Mouse (Mus musculus): ENCODE data around the gene Pmepa1. TPM values are rescaled to one million over a fixed set of nuclear protein-coding genes. Genes with fewer than 3 reads are reported as not detected.
A peak's percentile ranks its signal among the peaks of the same experiment; 100 is the strongest.

Gene Pmepa1
- polyA plus RNA-seq, 1 experiment from 2014 or later = 6.5 TPM

DNA sequence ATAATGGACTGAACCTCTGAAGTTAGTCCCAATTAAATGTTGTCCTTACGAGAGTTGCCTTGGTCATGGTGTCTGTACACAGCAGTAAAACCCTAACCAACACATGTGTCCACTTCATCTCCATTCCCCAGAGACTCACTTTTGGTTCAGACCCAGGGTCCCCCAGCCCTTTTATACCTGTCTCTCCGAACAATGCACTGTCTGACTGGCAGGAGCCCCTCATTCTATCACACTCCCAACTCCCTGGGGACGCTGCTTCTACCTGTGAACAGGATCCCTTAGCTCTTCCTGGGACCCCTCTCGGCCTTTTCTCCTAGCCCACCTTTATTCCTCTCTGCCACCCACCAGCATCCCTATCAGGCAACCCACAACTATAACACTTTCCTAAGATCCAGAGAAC lies 81.5 kb downstream of the Pmepa1 start:
- H3K9ac ChIP-seq (ENCODE audit: low read length) = no peak overlapping the region
- H3K36me3 ChIP-seq (ENCODE audit: control insufficient read depth, insufficient read depth, low read length) = no peaks in the 10 kb centered on the region
- H3K4me3 ChIP-seq (ENCODE audit: control insufficient read depth in 1 of 2, insufficient read depth in 1 of 2, low read depth in 1 of 2, low read length in 2 of 2) = no peak overlapping the region
- no peak overlapping the region for H3K27ac ChIP-seq (replicated peaks in 1 of 2; ENCODE audit: control insufficient read depth in 1 of 2, insufficient read depth in 1 of 2, low read depth in 2 of 2, low read length in 2 of 2)
- WGBS = 82% methylated on average over 4 of the region's 4 CpGs
- no peaks in the 10 kb centered on the region for H3K4me1 ChIP-seq (ENCODE audit: control insufficient read depth in 2 of 2, insufficient read depth in 2 of 2, low read length in 2 of 2)
- H3K27me3 ChIP-seq (ENCODE audit: control insufficient read depth, insufficient read depth, low read length) = no peaks in the 10 kb centered on the region
- H3K9me3 ChIP-seq (ENCODE audit: control insufficient read depth, low read length) = 0 out of 2 replicates have a peak, but pooled peaks cover 3% of the 10 kb centered on the region
- ATAC-seq (ENCODE audit: insufficient number of reproducible peaks, insufficient read depth, low FRiP score, low read depth) = no peak
- no peak overlapping the region for H3K4me2 ChIP-seq (ENCODE audit: low read length)

DNA sequence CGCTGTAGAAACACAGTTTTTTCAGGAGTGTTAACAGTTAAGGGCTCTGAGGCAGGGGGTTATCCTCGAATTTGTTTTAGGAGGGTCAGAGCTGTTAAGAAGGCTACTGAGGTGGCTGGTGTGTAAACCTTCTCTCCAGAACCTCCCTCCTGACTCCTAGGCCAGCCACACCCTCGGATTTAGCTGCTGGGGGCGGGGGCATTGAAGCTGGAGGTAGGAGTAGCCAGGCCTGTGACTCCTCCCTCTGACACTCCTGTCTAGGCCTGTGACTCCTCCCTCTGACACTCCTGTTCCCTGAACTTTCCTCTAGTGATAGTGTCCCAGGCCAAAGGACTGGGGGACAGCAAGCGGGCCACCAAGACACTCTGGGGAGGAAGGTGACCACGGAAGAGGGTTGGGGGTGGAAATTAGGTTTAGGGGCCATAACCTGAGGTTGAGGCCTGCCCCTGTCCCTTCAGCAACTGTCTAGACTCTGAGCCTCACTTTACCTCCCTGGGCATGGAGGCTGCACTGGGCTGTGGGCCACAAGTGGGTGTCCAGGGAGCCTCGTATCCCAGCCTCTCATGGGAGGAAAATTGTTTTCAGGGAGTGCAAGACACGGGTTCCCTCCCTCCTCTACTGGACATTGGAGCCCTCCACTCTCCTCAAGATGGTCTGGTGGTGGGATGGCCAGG lies 89.0 kb downstream of the Pmepa1 start:
- WGBS = 29% methylated on average over 8 of the region's 8 CpGs
- Histone ChIP-seq H3K36me3 (ENCODE audit: control insufficient read depth, insufficient read depth, low read length) (no peaks in the 10 kb centered on the region), H3K9me3 (ENCODE audit: control insufficient read depth, low read length) (no peaks in the 10 kb centered on the region), H3K9ac (ENCODE audit: low read length) (no peak overlapping the region), H3K4me1 (ENCODE audit: control insufficient read depth in 2 of 2, insufficient read depth in 2 of 2, low read length in 2 of 2) (0 out of 4 replicates have a peak, but pooled peaks cover 0 to 3% of the 10 kb centered on the region in 2 experiments), H3K4me2 (ENCODE audit: low read length) (no peak overlapping the region), H3K27me3 (ENCODE audit: control insufficient read depth, insufficient read depth, low read length) (peaks cover 25% of the 10 kb centered on the region), H3K4me3 (ENCODE audit: control insufficient read depth in 1 of 2, insufficient read depth in 1 of 2, low read depth in 1 of 2, low read length in 2 of 2) (no peak overlapping the region), H3K27ac (replicated peaks in 1 of 2; ENCODE audit: control insufficient read depth in 1 of 2, insufficient read depth in 1 of 2, low read depth in 2 of 2, low read length in 2 of 2) (no peak overlapping the region)
- ATAC-seq (ENCODE audit: insufficient number of reproducible peaks, insufficient read depth, low FRiP score, low read depth) = no peak

DNA sequence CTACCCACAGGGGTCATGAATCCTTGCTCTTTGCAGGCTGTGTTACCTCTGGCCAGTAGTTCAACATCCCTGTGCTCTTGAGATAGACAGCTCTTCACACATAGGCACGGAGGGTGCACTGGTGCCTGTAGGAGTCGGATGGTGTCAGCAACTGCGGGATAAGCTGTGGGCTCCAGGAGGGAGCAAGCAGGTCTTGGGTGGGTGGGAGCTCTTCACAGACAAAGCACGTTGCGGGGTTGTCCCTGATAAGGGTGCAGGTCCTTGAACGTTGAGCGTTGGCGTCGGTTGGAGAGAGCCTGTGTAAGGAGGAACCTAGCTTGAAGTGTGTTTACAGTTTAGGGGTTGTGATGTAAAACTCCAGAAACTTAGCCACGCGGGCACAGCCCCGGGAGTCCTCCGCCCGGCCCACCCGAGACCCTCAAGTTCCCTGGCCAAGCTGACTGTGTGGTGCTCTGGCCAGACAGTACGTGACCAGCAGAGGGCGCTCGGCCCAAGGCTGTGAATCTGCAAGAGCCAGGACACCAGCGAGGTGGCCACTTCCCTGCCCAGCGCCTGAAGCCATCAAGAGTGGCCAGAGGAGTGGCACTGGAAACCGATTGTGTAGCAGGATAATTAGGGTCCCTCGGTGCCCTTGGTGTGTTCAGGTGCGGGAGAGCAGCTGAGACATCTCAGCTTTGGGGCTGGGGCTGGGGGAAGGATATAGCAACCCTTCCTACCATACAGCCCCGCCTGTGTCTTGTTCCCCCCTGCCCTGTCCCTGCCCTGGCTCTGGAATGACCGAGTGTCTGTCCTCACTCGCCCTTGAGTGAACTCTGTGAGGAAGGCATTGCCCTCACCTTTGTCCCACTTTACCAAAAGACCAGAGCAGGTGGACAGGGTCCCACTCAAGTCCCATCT lies 90.0 kb downstream of the Pmepa1 start:
- H3K4me1 ChIP-seq (ENCODE audit: control insufficient read depth in 2 of 2, insufficient read depth in 2 of 2, low read length in 2 of 2) = 0 out of 4 replicates have a peak, but pooled peaks cover 0 to 3% of the 10 kb centered on the region in 2 experiments
- no peak overlapping the region for H3K27ac ChIP-seq (replicated peaks in 1 of 2; ENCODE audit: control insufficient read depth in 1 of 2, insufficient read depth in 1 of 2, low read depth in 2 of 2, low read length in 2 of 2)
- no peaks in the 10 kb centered on the region for H3K36me3 ChIP-seq (ENCODE audit: control insufficient read depth, insufficient read depth, low read length)
- no peaks in the 10 kb centered on the region for H3K9me3 ChIP-seq (ENCODE audit: control insufficient read depth, low read length)
- 24% methylated on average over 26 of the region's 26 CpGs for WGBS
- H3K4me2 ChIP-seq (ENCODE audit: low read length) = no peak overlapping the region
- H3K27me3 ChIP-seq (ENCODE audit: control insufficient read depth, insufficient read depth, low read length) = peaks cover 25% of the 10 kb centered on the region
- no peak overlapping the region for H3K9ac ChIP-seq (ENCODE audit: low read length)
- 0 out of 2 replicates have a peak, but pooled peaks have one; percentile 33 for ATAC-seq (ENCODE audit: insufficient number of reproducible peaks, insufficient read depth, low FRiP score, low read depth)
- H3K4me3 ChIP-seq (ENCODE audit: control insufficient read depth in 1 of 2, insufficient read depth in 1 of 2, low read depth in 1 of 2, low read length in 2 of 2) = no peak overlapping the region

DNA sequence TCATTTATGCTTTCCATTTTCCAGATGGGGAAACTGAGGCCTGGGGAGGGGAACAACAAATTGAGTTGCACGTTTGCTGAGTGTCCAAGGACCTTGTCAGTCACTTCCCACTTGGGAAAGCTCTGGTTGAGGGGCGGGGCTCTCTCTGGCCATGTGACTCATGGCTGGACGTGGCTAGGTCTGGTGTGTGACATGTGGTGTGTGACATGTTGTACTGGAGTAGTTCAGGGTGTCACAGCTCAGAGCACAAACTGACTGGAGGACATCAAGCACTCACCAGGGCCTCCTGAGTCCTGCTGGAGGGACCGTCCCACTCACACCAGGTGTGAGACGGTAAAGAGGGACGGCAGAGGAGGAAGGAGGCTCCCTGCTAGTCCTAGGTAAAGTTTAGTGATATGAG lies 91.1 kb downstream of the Pmepa1 start:
- no peaks in the 10 kb centered on the region for H3K9me3 ChIP-seq (ENCODE audit: control insufficient read depth, low read length)
- peaks cover 25% of the 10 kb centered on the region for H3K27me3 ChIP-seq (ENCODE audit: control insufficient read depth, insufficient read depth, low read length)
- no peaks in the 10 kb centered on the region for H3K36me3 ChIP-seq (ENCODE audit: control insufficient read depth, insufficient read depth, low read length)
- 0 out of 4 replicates have a peak, but pooled peaks cover 0 to 3% of the 10 kb centered on the region in 2 experiments for H3K4me1 ChIP-seq (ENCODE audit: control insufficient read depth in 2 of 2, insufficient read depth in 2 of 2, low read length in 2 of 2)
- no peak overlapping the region for H3K9ac ChIP-seq (ENCODE audit: low read length)
- H3K4me3 ChIP-seq (ENCODE audit: control insufficient read depth in 1 of 2, insufficient read depth in 1 of 2, low read depth in 1 of 2, low read length in 2 of 2) = no peak overlapping the region
- WGBS = 50% methylated on average over 6 of the region's 6 CpGs
- no peak overlapping the region for H3K4me2 ChIP-seq (ENCODE audit: low read length)
- H3K27ac ChIP-seq (replicated peaks in 1 of 2; ENCODE audit: control insufficient read depth in 1 of 2, insufficient read depth in 1 of 2, low read depth in 2 of 2, low read length in 2 of 2) = no peak overlapping the region
- ATAC-seq (ENCODE audit: insufficient number of reproducible peaks, insufficient read depth, low FRiP score, low read depth) = no peak

DNA sequence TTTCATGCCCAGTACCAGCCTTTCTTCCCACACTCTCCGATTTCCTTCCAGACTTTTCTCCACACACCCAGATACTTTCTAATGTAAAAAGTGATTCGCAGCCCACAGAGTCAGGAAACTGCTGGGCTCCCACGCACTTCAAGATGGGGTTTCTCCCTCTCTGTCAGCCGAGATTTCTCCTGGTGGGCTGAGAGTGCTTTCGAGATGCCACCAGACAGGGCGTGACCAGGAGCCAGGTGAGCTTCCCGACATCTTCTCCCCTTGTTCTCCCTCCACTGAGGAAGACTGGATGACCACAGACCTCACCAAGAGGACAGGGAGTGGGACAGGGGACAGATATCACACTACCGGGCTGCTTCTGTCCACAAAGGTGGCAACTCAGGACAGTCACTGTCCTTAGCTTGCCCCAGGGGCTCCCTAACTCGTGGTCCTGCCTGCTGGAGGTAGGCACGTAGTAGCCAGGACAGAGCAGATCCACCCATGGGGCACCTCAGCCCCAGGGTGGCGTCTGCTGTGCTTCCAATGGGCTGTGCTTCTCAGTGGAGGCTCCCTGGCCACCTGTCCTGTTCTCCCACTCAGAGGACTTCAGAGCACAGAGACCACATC lies 91.8 kb downstream of the Pmepa1 start:
- Histone ChIP-seq H3K9me3 (ENCODE audit: control insufficient read depth, low read length) (no peaks in the 10 kb centered on the region), H3K4me1 (ENCODE audit: control insufficient read depth in 2 of 2, insufficient read depth in 2 of 2, low read length in 2 of 2) (0 out of 4 replicates have a peak, but pooled peaks cover 0 to 3% of the 10 kb centered on the region in 2 experiments), H3K4me3 (ENCODE audit: control insufficient read depth in 1 of 2, insufficient read depth in 1 of 2, low read depth in 1 of 2, low read length in 2 of 2) (no peak overlapping the region), H3K27ac (replicated peaks in 1 of 2; ENCODE audit: control insufficient read depth in 1 of 2, insufficient read depth in 1 of 2, low read depth in 2 of 2, low read length in 2 of 2) (no peak overlapping the region), H3K9ac (ENCODE audit: low read length) (no peak overlapping the region), H3K4me2 (ENCODE audit: low read length) (no peak overlapping the region), H3K36me3 (ENCODE audit: control insufficient read depth, insufficient read depth, low read length) (no peaks in the 10 kb centered on the region), H3K27me3 (ENCODE audit: control insufficient read depth, insufficient read depth, low read length) (peaks cover 25% of the 10 kb centered on the region)
- WGBS = 59% methylated on average over 11 of the region's 11 CpGs
- ATAC-seq (ENCODE audit: insufficient number of reproducible peaks, insufficient read depth, low FRiP score, low read depth) = no peak

DNA sequence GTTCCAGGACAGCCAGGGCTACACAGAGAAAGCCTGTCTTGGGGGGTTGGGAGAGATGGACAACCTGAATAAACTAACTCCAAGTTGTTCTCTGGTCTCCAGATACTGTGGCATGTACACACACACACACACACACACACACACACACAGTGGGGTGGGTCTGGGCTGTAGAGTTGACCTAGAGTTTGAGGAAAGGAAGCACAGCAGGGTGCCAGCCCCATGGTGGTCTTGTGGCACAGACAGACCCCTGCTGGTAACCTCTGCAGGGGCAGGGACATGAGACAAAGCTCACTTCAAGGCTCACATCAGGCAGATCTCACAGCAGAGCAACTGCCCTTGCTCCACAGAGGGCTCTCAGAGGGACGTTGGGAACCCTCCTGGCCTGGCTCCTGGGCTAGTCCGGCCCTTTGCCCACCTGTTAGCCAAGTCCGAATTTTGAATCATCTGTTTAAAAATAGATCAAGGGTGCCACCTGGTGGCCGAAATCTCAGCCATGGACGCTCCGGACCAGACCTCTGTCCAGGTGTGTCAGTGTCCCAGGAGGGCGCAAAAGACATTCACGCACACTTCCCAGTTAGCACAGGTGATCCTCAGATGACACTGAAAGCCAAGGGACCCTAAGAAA lies 92.4 kb downstream of the Pmepa1 start:
- 6% methylated on average over 8 of the region's 8 CpGs for WGBS
- Histone ChIP-seq H3K4me3 (ENCODE audit: control insufficient read depth in 1 of 2, insufficient read depth in 1 of 2, low read depth in 1 of 2, low read length in 2 of 2) (no peak overlapping the region), H3K9ac (ENCODE audit: low read length) (no peak overlapping the region), H3K27ac (replicated peaks in 1 of 2; ENCODE audit: control insufficient read depth in 1 of 2, insufficient read depth in 1 of 2, low read depth in 2 of 2, low read length in 2 of 2) (no peak overlapping the region), H3K27me3 (ENCODE audit: control insufficient read depth, insufficient read depth, low read length) (peaks cover 25% of the 10 kb centered on the region), H3K9me3 (ENCODE audit: control insufficient read depth, low read length) (no peaks in the 10 kb centered on the region), H3K4me1 (ENCODE audit: control insufficient read depth in 2 of 2, insufficient read depth in 2 of 2, low read length in 2 of 2) (0 out of 4 replicates have a peak, but pooled peaks cover 0 to 3% of the 10 kb centered on the region in 2 experiments), H3K4me2 (ENCODE audit: low read length) (no peak overlapping the region), H3K36me3 (ENCODE audit: control insufficient read depth, insufficient read depth, low read length) (no peaks in the 10 kb centered on the region)
- no peak for ATAC-seq (ENCODE audit: insufficient number of reproducible peaks, insufficient read depth, low FRiP score, low read depth)

DNA sequence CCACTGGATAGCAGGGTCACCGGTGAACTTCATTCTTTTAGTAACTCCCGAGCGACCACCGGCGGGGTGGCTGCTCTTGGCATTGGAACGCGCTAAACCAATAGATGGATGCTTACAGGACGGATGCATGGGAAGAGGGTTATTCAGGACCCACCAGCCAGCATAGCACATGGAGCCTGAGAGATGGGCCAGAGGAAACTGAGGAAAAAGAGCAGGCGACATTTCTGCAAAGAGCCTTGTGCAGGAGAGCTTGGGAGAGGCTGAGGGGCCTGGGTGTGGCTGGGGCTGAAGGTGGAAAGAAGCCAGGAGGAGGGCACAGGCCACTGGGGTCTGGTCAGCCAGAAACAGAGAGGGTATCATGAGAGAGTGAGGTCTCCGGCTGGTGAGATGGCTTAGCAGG lies 93.0 kb downstream of the Pmepa1 start:
- Histone ChIP-seq H3K4me1 (ENCODE audit: control insufficient read depth in 2 of 2, insufficient read depth in 2 of 2, low read length in 2 of 2) (0 out of 4 replicates have a peak, but pooled peaks cover 0 to 3% of the 10 kb centered on the region in 2 experiments), H3K27me3 (ENCODE audit: control insufficient read depth, insufficient read depth, low read length) (peaks cover 25% of the 10 kb centered on the region), H3K4me2 (ENCODE audit: low read length) (no peak overlapping the region), H3K27ac (replicated peaks in 1 of 2; ENCODE audit: control insufficient read depth in 1 of 2, insufficient read depth in 1 of 2, low read depth in 2 of 2, low read length in 2 of 2) (no peak overlapping the region), H3K36me3 (ENCODE audit: control insufficient read depth, insufficient read depth, low read length) (no peaks in the 10 kb centered on the region), H3K9me3 (ENCODE audit: control insufficient read depth, low read length) (no peaks in the 10 kb centered on the region), H3K9ac (ENCODE audit: low read length) (no peak overlapping the region), H3K4me3 (ENCODE audit: control insufficient read depth in 1 of 2, insufficient read depth in 1 of 2, low read depth in 1 of 2, low read length in 2 of 2) (no peak overlapping the region)
- ATAC-seq (ENCODE audit: insufficient number of reproducible peaks, insufficient read depth, low FRiP score, low read depth) = no peak
- WGBS = 90% methylated on average over 10 of the region's 10 CpGs
